Mouse (Mus musculus) kidney, adult 9 months (tissue): ENCODE results near the gene Slc19a3.
"Not testable (repeated sequence)": the region's sequence is repeated elsewhere in the genome, so short reads cannot be mapped to it uniquely, and the experiment has no call there.

Source experiments
- DNase-seq: peaks from one replicate; pipeline ENCODE4 v3.0.0; 2022

Slc19a3 gene

GRCm38 (mm10) chr1:83006218-83007179, 31.7 kb downstream of the Slc19a3 start:
- no peak for DNase-seq

- DNase-seq = not testable (repeated sequence)
These were observed 37.9 kb downstream of the Slc19a3 start, which contains the start of gene Gm47959 for GRCm38 (mm10) chr1:83000306-83000705. Gene Gm47959, plus strand, starts transcription at chr1:83000548.

DNA sequence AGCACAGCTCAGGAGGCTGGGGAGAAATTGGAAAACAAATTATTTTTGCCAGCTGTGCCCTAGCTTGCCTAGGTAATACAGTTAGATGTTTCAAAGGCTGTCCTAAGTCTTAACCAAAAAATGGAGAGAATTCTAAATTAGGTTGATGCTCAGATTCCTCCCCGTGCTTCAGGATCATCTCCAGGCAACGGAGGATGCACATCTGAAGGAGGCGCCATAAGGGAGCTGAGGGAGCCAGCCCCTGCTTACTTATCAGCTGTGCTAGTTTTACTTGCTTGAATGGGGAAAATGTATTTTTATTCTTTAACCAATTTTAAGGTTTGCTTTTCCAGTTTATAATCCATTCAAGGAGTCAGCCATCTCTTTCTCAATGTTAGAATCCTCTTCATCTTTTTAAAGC, 44.3 kb downstream of the Slc19a3 start:
- no peak for DNase-seq

DNA sequence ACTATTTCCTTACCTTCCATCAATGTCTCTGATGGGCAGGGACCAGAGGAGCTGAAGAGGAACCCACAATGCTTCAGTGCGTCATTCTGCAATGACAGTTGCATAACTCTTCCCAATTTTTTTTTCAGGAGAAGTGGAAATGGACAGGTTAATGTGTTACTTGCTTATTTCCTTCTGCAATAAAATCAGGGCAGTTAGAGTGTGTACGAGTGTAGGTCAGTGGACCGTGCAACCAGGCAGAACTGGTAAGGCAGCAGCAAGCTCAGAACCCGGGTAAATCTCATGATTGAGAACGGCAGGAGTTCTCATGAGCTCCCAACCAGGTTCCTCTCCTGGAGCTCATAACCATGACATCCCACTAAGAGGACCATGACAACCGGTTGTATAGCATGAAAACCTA, 46.2 kb downstream of the Slc19a3 start:
- peak; percentile 88 for DNase-seq

- DNase-seq = peak; percentile 11
These were observed 46.7 kb downstream of the Slc19a3 start for GRCm38 (mm10) chr1:82991596-82991995.

- DNase-seq = peak; percentile 78
These were observed 47.2 kb downstream of the Slc19a3 start for GRCm38 (mm10) chr1:82991062-82991461.

GRCm38 (mm10) chr1:82987530-82988198, 50.6 kb downstream of the Slc19a3 start:
- DNase-seq = peak; percentile 84

DNA sequence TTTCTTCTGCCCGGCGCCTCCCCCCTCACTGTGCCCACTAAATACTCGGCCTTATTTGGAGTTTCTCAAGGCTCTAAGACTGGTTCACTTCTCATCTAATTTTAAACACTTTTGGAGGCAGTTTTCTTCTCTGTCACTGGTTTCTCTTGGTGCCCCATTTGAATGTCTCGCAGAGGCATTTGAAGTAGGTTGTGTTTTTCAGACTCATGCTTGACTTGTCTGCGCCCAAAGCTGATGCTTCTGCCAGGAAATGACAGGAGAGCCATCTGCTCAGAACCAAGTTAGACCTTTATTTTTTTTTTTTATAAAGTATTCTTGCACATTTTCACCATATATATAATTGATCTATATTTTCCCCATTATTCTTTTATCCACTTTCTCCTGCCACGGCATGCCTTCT, 51.5 kb downstream of the Slc19a3 start:
- no peak for DNase-seq

DNA sequence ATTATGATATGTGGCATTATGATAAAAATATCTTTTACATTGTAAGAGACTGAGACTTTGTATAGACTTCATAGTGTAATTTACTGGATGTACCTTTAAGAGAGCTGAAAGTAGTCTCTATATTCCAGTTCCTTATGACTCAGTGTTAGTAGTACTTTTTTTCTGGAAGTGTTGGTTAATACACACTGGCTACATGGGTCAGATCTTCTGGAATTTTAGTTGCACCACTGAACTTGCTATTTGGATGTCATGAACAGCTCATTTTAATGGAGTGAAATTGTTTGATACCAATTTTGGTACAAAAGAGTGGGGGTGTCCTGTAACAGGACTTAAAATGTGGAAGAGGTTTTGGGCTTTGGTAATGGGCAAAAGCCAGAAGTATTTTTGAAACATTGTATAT, 60.4 kb downstream of the Slc19a3 start:
- DNase-seq = no peak

DNA sequence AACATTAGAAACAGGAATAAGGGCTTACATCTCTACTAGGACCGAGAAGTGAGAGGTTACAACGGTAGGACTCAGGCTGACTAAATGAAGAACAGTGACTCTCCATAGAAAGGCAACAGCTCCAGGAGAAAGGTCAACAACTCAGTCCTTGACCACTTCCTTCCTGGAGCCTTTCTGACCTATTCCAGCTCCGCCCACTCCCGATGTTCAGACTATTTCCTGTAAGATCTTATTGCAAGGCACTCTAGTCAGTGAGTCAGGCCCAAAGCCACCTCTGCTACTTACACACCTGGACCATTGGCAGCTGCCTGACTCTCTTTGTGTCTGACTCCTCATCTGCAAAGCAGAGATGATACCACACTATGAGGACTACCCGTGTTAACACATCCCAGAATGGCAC, 62.5 kb downstream of the Slc19a3 start:
- DNase-seq = peak; percentile 32

- DNase-seq = no peak
These were observed 63.9 kb downstream of the Slc19a3 start for GRCm38 (mm10) chr1:82974342-82974741.

DNA sequence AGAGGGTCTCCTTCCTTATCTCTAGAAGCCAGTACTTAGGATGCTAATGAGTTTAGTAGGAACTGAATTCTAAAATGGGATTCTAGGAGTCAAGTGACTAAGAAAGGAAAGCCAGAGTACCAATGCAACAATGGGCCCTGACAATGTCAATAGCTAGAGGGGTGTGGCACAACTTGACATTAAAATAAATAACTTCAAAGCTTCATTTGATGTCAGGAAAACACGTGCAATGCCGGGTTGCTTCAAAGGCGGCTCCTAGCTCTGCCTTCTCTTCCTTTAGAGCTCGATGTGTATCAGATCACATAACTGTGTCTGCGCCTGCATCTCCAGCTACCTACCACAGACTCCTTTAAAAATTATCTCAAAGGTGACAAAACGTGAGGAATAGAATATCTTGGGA, 64.3 kb downstream of the Slc19a3 start:
- no peak for DNase-seq

DNA sequence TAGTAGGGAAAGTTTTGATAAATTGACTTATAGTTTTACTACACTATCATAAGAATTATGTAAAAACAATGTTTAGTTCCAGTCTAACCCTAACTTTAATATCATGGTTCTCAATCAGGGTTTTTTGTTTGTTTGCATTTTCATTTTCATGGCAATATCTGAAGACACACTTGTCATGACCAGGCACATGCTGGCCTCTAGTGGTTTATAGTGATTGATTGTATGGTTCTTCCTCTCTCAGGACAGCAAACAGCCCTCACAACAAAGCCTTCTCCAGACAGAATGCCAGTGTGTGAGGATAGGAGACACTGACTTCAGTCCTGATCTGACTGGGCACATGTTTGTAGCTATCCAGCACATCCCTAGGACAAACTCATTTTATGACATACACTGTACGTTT, 65.0 kb downstream of the Slc19a3 start:
- peak; percentile 35 for DNase-seq

DNA sequence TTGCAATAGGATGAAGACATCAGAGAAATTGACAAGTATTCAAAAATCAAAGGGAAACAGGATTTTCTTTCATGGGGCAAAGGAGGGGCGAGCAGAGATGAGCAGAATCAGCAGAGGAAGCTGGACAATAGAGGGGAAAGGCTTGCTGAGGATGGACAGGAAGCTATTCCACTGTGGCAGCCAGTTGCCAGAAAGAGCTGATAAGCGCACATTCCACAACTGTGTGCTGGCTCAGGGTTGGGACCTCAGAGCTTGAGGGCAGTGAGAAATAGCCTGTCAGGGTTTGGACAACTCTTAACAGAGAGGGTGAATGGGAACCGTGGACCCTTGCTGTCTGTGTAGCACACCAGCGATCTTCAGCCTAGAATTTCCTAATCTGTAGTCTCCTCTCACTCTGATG, 66.2 kb downstream of the Slc19a3 start:
- peak; percentile 23 for DNase-seq

- no peak for DNase-seq
These were observed 71.8 kb downstream of the Slc19a3 start for GRCm38 (mm10) chr1:82966413-82966812.
